Mouse (Mus musculus): ENCODE results near the gene Gm37419. TPM values are rescaled to one million over a fixed set of nuclear protein-coding genes. Genes with fewer than 3 reads are reported as not detected.

Gm37419 gene
- polyA plus RNA-seq, 1 experiment from 2014 or later = not detected

- Histone ChIP-seq H3K27ac (ENCODE audit: low read length) (no peak overlapping the region), H3K4me3 (ENCODE audit: low read depth, low read length) (no peak overlapping the region), H3K4me1 (ENCODE audit: insufficient read depth, low read depth, low read length) (no peaks in the 10 kb centered on the region), H3K27me3 (replicated peaks; ENCODE audit: insufficient read depth, low read length) (no peaks in the 10 kb centered on the region), H3K9me3 (ENCODE audit: low read length) (no peaks in the 10 kb centered on the region), H3K36me3 (ENCODE audit: insufficient read depth, low read length) (no peaks in the 10 kb centered on the region), H3K4me2 (replicated peaks; ENCODE audit: low read depth, low read length) (no peak overlapping the region), H3K9ac (replicated peaks; ENCODE audit: low read depth) (no peak overlapping the region)
- DNase-seq (ENCODE audit: low spot score) = no peak
- TF ChIP-seq EP300 (IDR thresholded peaks at IDR 0.05) = no peak
- no peak for TF ChIP-seq CTCF (IDR thresholded peaks at IDR 0.05)
- no peak for ATAC-seq
Observed at GRCm38 (mm10) chr16:23958938-23959337, 29.3 kb upstream of the Gm37419 start.

- no peak overlapping the region for H3K4me2 ChIP-seq (replicated peaks; ENCODE audit: low read depth, low read length)
- WGBS = 66% methylated on average over 2 of the region's 2 CpGs
- no peaks in the 10 kb centered on the region for H3K4me1 ChIP-seq (ENCODE audit: insufficient read depth, low read depth, low read length)
- no peaks in the 10 kb centered on the region for H3K27me3 ChIP-seq (replicated peaks; ENCODE audit: insufficient read depth, low read length)
- ATAC-seq (peak; percentile 82), DNase-seq (ENCODE audit: low spot score) (peak; percentile 72)
- TF ChIP-seq EP300 (IDR thresholded peaks at IDR 0.05) (no peak), CTCF (IDR thresholded peaks at IDR 0.05) (peak; percentile 70)
- H3K27ac ChIP-seq (ENCODE audit: low read length) = no peak overlapping the region
- H3K4me3 ChIP-seq (ENCODE audit: low read depth, low read length) = no peak overlapping the region
- H3K36me3 ChIP-seq (ENCODE audit: insufficient read depth, low read length) = no peaks in the 10 kb centered on the region; the same call in 1 of the 2 replicates
- H3K9ac ChIP-seq (replicated peaks; ENCODE audit: low read depth) = no peak overlapping the region
- H3K9me3 ChIP-seq (ENCODE audit: low read length) = no peaks in the 10 kb centered on the region
Observed at GRCm38 (mm10) chr16:23962401-23962800, 25.9 kb upstream of the Gm37419 start.

- DNase-seq (ENCODE audit: low spot score) = no peak
Observed at GRCm38 (mm10) chr16:23963896-23964668, 24.2 kb upstream of the Gm37419 start.

GRCm38 (mm10) chr16:23964706-23965367 is 23.4 kb upstream of the Gm37419 start:
- Histone ChIP-seq H3K4me1 (ENCODE audit: insufficient read depth, low read depth, low read length) (no peaks in the 10 kb centered on the region), H3K27ac (ENCODE audit: low read length) (no peak overlapping the region), H3K4me2 (replicated peaks; ENCODE audit: low read depth, low read length) (no peak overlapping the region), H3K4me3 (ENCODE audit: low read depth, low read length) (no peak overlapping the region), H3K9me3 (ENCODE audit: low read length) (no peaks in the 10 kb centered on the region), H3K27me3 (replicated peaks; ENCODE audit: insufficient read depth, low read length) (no peaks in the 10 kb centered on the region), H3K36me3 (ENCODE audit: insufficient read depth, low read length) (peaks cover 4% of the 10 kb centered on the region; the same call in 1 of the 2 replicates), H3K9ac (replicated peaks; ENCODE audit: low read depth) (no peak overlapping the region)
- no peak for DNase-seq (ENCODE audit: low spot score)
- TF ChIP-seq EP300 (IDR thresholded peaks at IDR 0.05) (no peak), CTCF (IDR thresholded peaks at IDR 0.05) (no peak)
- no peak for ATAC-seq
- 71% methylated on average over 14 of the region's 14 CpGs for WGBS

More at GRCm38 (mm10) chr16:23963896-23964668, 24.2 kb upstream of the Gm37419 start:
- Histone ChIP-seq H3K27me3 (replicated peaks; ENCODE audit: insufficient read depth, low read length) (no peaks in the 10 kb centered on the region), H3K4me3 (ENCODE audit: low read depth, low read length) (no peak overlapping the region), H3K9ac (replicated peaks; ENCODE audit: low read depth) (no peak overlapping the region), H3K36me3 (ENCODE audit: insufficient read depth, low read length) (peaks cover 4% of the 10 kb centered on the region; the same call in 1 of the 2 replicates), H3K27ac (ENCODE audit: low read length) (no peak overlapping the region), H3K9me3 (ENCODE audit: low read length) (no peaks in the 10 kb centered on the region), H3K4me1 (ENCODE audit: insufficient read depth, low read depth, low read length) (no peaks in the 10 kb centered on the region), H3K4me2 (replicated peaks; ENCODE audit: low read depth, low read length) (no peak overlapping the region)
- no peak for ATAC-seq
- 71% methylated on average over 22 of the region's 22 CpGs for WGBS
- TF ChIP-seq CTCF (IDR thresholded peaks at IDR 0.05) = no peak
- no peak for TF ChIP-seq EP300 (IDR thresholded peaks at IDR 0.05)

- Histone ChIP-seq H3K27ac (ENCODE audit: low read length) (no peak overlapping the region), H3K4me2 (replicated peaks; ENCODE audit: low read depth, low read length) (no peak overlapping the region), H3K4me3 (ENCODE audit: low read depth, low read length) (no peak overlapping the region), H3K36me3 (ENCODE audit: insufficient read depth, low read length) (peaks cover 4% of the 10 kb centered on the region; the same call in 1 of the 2 replicates), H3K27me3 (replicated peaks; ENCODE audit: insufficient read depth, low read length) (no peaks in the 10 kb centered on the region), H3K9ac (replicated peaks; ENCODE audit: low read depth) (no peak overlapping the region), H3K9me3 (ENCODE audit: low read length) (no peaks in the 10 kb centered on the region), H3K4me1 (ENCODE audit: insufficient read depth, low read depth, low read length) (no peaks in the 10 kb centered on the region)
- TF ChIP-seq EP300 (IDR thresholded peaks at IDR 0.05) (no peak), CTCF (IDR thresholded peaks at IDR 0.05) (no peak)
- no peak for ATAC-seq
- no peak for DNase-seq (ENCODE audit: low spot score)
- 83% methylated on average over 14 of the region's 14 CpGs for WGBS
Observed at GRCm38 (mm10) chr16:23966066-23966465, 22.2 kb upstream of the Gm37419 start.

GRCm38 (mm10) chr16:23967301-23967700 is 21.0 kb upstream of the Gm37419 start:
- ATAC-seq = peak; percentile 54
- Histone ChIP-seq H3K36me3 (ENCODE audit: insufficient read depth, low read length) (peaks cover 8% of the 10 kb centered on the region; the same call in 1 of the 2 replicates), H3K4me1 (ENCODE audit: insufficient read depth, low read depth, low read length) (no peaks in the 10 kb centered on the region), H3K9me3 (ENCODE audit: low read length) (no peaks in the 10 kb centered on the region), H3K4me2 (replicated peaks; ENCODE audit: low read depth, low read length) (no peak overlapping the region), H3K9ac (replicated peaks; ENCODE audit: low read depth) (no peak overlapping the region), H3K27ac (ENCODE audit: low read length) (no peak overlapping the region), H3K4me3 (ENCODE audit: low read depth, low read length) (no peak overlapping the region), H3K27me3 (replicated peaks; ENCODE audit: insufficient read depth, low read length) (no peaks in the 10 kb centered on the region)
- 74% methylated on average over 7 of the region's 7 CpGs for WGBS
- TF ChIP-seq EP300 (IDR thresholded peaks at IDR 0.05) (peak; percentile 49; the same call in 1 of the 2 replicates), CTCF (IDR thresholded peaks at IDR 0.05) (peak; percentile 73)
- peak; percentile 70 for DNase-seq (ENCODE audit: low spot score)

Data from lung, postnatal 0 days (tissue).